Mouse (Mus musculus): ENCODE data around the gene Cxcr5.

The Cxcr5 gene

DNA sequence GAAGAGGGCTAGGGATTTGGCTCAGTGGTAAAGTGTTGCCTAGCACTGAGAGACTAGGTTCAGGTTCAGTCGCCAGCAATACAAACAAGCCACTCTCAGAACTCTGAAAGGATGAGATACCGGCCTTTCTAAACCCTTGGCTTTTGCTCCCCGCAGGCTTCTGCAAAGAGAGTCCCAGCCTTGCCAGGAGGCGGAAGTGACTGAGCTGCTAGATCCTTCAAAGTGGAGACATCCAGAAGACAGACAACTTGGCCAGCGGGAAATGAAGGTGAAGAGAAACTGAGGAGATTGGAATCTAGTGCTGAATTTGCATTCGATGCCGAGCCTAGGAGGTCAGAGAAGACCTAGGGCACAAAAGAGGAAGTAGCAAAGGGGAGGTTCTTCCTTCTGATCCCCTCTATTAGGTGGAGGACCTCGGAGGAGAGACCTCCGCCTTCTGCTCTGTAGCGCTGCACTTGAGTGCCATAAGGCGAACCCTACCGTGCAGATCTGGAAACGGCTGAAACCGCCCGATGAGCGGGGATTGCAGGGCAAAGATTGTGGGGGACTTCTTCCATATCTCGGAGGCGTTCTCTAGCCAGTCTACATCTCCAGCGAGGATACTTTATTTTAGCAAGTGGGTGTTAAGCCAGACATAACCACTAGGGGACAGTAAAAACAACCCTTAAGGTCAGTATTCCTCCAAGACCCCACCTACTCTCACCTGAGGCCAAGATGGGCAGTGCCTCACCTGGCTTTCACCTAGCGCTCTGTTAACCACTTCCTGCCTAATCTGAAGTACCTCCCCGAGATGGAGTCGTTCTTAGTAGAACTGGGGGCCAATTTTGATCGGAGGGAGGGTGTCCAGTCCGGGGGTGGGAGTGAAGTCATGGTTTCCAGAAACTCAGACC lies 84.1 kb downstream of the Cxcr5 start:
- DNase-seq = peak; percentile 49

DNA sequence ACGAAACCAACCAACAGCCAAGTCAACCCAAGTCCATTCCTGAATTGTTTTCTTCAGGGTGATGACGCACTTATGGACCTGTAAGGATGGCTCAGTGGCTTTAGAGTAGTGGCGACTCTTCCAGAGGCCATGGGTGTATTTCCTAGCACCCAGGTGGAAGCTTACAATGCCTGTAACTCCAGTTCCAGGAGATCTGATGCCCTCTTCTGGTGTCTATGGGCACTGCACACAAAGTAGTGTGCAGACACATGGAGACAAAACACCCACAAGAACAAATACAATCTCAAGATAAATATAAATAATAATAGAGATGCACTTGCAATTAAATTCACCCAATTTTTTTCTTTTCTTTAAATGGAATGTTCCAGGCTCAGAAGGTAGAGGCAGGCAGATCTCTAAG lies 85.7 kb downstream of the Cxcr5 start:
- no peak for DNase-seq

DNA sequence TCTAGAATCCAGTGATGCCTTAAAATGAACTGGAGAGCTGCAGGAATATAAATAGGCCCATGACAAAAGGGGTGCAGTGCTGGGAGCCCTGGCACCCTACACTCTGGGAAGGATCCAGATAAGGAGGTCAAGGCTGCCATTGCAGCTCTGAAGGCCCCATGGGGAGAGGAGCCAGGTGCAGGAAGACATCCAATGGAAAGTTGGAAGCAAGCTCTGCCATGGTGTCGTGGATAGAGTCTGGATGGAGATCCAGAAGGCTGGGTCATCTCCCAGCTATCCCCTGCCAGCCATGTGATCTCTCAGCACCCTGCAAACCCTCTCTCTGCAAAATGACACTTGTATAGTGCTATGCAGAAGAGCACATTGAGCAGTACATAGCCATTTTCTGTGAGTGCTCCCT lies 87.3 kb downstream of the Cxcr5 start:
- no peak for DNase-seq

DNA sequence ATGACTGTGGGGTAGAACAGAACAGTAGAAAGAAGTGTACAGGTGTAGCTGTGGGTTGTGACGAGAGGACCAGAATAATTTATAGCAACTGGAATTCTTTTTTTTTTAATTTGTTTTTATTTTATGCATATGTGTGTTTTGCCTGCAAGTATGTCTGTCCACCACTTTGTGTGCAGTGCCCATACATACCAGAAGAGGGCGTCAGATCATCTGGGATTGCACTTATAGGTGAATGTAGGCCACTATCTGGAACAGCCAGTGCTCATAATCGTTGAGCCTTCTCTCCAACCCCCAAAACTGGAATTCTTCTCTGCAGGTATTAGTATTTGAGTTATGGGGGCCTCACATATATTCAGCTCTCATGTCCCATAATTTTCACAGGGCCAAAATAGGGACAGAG lies 88.5 kb downstream of the Cxcr5 start:
- DNase-seq = no peak

DNA sequence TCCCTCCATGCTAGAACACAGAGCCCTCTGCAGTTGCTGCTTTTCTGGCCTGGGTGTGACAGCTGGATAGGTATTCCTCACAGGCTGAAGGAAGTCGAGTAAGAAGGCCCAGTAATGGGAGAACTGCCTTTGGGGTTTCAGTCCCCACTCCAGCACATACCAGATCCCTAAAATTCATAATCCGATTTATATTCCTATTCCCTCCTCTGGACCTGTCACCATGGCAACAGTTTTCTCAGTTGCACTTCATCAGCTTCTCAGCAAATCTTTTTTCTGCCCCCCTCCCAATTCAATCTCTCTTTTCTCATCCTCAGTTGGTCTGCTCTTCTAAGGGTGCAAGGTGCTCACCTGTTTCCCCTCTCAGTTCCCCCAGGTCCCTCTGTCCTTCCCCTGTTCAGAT lies 92.9 kb downstream of the Cxcr5 start:
- DNase-seq = no peak

DNA sequence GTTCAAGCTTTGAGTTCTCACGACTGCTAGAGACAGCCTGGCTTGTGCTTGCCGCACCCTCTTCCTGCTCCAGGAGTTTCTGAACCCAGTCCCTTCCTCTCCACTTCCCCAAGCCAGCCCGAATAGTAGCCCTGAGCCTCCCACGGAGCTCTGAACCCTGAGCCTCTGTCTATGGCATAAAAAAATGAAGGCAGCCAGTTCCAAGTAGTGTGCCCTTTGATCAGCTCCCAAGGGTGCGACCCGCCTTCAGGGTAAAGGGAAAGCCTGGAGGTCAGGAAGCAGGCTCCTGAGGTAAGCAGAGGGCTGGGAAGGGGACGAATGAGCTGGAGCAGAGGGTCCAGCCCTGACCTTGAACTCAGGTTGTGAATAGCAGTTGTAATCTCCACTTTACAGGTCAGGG lies 93.5 kb downstream of the Cxcr5 start:
- no peak for DNase-seq

DNA sequence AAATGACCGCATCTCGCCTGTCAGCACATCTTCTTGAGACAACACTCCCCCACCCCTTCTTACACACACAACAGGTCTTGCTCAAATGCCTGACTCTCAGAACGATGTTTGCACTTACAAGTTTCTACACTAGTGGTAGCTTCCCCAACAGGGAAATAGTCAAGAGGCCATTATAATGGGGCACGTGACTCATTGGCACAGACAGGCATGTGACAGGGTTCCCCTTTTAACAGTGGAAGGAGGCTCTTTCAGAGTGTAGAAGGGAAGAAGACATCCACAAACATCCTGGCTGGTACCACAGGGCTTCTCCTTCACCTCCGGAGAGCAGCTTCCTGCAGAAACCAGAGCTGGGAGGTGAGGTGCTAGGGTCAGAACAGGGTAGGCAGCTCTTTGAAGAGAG lies 99.7 kb downstream of the Cxcr5 start:
- no peak for DNase-seq
